8 mouse cellular contexts compared by ENCODE assay signal in the genomic region with DNA sequence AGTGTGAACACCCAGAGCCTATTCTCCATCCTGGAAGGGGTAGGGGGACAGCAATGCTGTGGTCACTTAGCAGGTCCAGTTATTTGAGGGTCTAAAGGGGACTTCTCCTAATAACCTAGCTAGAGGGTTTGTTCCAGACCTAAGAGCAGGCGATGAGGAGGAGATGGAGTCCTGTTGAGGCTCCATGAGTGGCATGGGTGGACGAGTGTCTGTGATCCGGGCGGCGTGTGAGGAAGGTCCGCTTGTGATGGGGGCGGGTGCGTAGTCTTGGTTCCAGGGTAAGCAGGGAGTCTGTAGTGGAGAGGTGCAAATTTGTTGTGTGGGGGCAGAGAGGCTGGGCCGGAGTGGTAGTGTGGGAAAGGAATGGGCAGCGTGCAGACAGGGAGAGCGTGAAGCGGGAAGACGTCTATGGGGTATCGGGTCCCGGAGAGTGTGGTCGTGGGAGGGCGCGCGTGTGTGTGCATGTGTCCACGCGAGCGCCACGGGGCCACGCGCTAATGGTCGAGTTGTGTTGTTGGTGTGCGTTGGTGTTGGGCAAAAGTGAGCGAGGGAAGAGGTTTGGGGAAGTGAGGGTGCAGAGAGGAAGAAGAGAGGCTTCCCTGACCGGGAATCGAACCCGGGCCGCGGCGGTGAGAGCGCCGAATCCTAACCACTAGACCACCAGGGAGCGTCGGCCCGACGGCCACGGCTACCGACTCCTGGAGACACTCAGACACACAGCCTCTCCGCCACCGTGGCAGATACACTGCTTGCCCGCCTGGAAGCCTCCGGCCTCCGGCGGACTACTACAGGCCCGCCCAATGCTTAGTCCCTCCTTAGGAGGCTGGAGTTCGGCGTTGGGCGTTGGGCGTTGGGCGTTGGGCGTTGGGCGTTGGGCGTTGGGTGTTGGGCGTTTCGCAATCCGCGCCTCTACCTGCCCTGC. TPM values are rescaled to one million over a fixed set of nuclear protein-coding genes. Genes with fewer than 3 reads are reported as not detected.
DNase-seq lines count a peak whose midpoint lies in the region; ATAC-seq and TF ChIP-seq lines count a peak whose summit lies in the region.
"Not testable (repeated sequence)": the region's sequence is repeated elsewhere in the genome, so short reads cannot be mapped to it uniquely, and the experiment has no call there.

No protein-coding gene starts in this region.

- 0 out of 2 replicates have a peak overlapping the region, but pooled peaks have one; percentile 0 for H3K27ac ChIP-seq in CH12.LX (ENCODE audit: insufficient read depth, low read depth)
- H3K27ac ChIP-seq in cortical plate, adult 2 months (ENCODE audit: insufficient read depth, low read length); hindbrain, embryonic 10.5 days; neural tube, embryonic 11.5 days (ENCODE audit: low read depth, low read length); stomach, embryonic 15.5 days: not testable (repeated sequence)
- H3K27ac ChIP-seq in liver, postnatal 0 days (ENCODE audit: low read depth): 0 out of 2 replicates have a peak overlapping the region, but pooled peaks have one; percentile 1

- TF ChIP-seq CTCF in CH12.LX (conservative IDR thresholded peaks at IDR 0.05 in 1 of 2, IDR thresholded peaks at IDR 0.05 in 1 of 2; ENCODE audit: low read depth in 2 of 2, low read length in 2 of 2); cortical plate, adult 2 months (IDR thresholded peaks at IDR 0.05; ENCODE audit: extremely low read depth, insufficient read depth, low read length); liver, postnatal 0 days (IDR thresholded peaks at IDR 0.05; ENCODE audit: low read depth): not testable (repeated sequence)

- DNase-seq in CH12.LX (ENCODE audit: extremely low read depth): not testable (repeated sequence)
- DNase-seq in frontal cortex, postnatal 36 days (ENCODE audit: low spot score in 2 of 2): peak; percentile 58 to 73
- DNase-seq in hindbrain, embryonic 10.5 days (ENCODE audit: low spot score): peak; percentile 48
- DNase-seq in layer of hippocampus, adult 8-10 months (ENCODE audit: low spot score in 2 of 2): peak; percentile 36 to 56
- DNase-seq in liver, postnatal 0 days: peak; percentile 46
- peak; percentile 32 for DNase-seq in neural tube, embryonic 11.5 days (ENCODE audit: low spot score)

- TF ChIP-seq RAD21 in CH12.LX (IDR thresholded peaks at IDR 0.05; ENCODE audit: low read depth, low read length): not testable (repeated sequence)

- WGBS in hindbrain, embryonic 10.5 days: 9% methylated on average over 43 of the region's 61 CpGs
- 10% methylated on average over 36 of the region's 61 CpGs for WGBS in liver, postnatal 0 days (ENCODE audit: insufficient replicate concordance)
- 9% methylated on average over 38 of the region's 61 CpGs for WGBS in neural tube, embryonic 11.5 days
- WGBS in stomach, embryonic 15.5 days: 9% methylated on average over 41 of the region's 61 CpGs

- TF ChIP-seq EP300 in CH12.LX (IDR thresholded peaks at IDR 0.05; ENCODE audit: low read length); liver, postnatal 0 days (IDR thresholded peaks at IDR 0.05; ENCODE audit: low read depth): not testable (repeated sequence)

- in situ Hi-C loops in CH12.LX (cut with MboI; ENCODE audit: low pct_ligation_motif_present, low pct_unique_long_range_greater_than_20kb, low sequenced_read_pairs): not testable (repeated sequence)

- dilution Hi-C loops in CH12.LX (cut with MboI; ENCODE audit: extremely low pct_ligation_motif_present, extremely low pct_unique_long_range_greater_than_20kb, low sequenced_read_pairs): not testable (repeated sequence)

- not testable (repeated sequence) for H3K36me3 ChIP-seq in CH12.LX (replicated peaks in 1 of 2; ENCODE audit: control insufficient read depth in 1 of 2, insufficient read depth in 1 of 2, low read length in 1 of 2); hindbrain, embryonic 10.5 days; liver, postnatal 0 days (replicated peaks; ENCODE audit: insufficient read depth, low read length); neural tube, embryonic 11.5 days (ENCODE audit: control insufficient read depth, insufficient read depth, low read length); stomach, embryonic 15.5 days

- not testable (repeated sequence) for H3K9ac ChIP-seq in CH12.LX (ENCODE audit: insufficient read depth, low read depth); neural tube, embryonic 11.5 days (ENCODE audit: low read length); stomach, embryonic 15.5 days
- H3K9ac ChIP-seq in liver, postnatal 0 days (replicated peaks): 0 out of 2 replicates have a peak overlapping the region, but pooled peaks have one; percentile 3

- H3K79me2 ChIP-seq in CH12.LX (replicated peaks; ENCODE audit: control insufficient read depth, extremely low read depth, insufficient read depth, poor library complexity, severe bottlenecking): not testable (repeated sequence)

- peak; percentile 81 for ATAC-seq in liver, postnatal 0 days
- peak; percentile 82 for ATAC-seq in neural tube, embryonic 11.5 days (ENCODE audit: insufficient read depth, low FRiP score, low TSS enrichment)
- ATAC-seq in stomach, embryonic 15.5 days (ENCODE audit: insufficient read depth, low FRiP score, low read depth): peak; percentile 72

- not testable (repeated sequence) for H3K9me3 ChIP-seq in CH12.LX (replicated peaks; ENCODE audit: low read length); hindbrain, embryonic 10.5 days; liver, postnatal 0 days (ENCODE audit: low read length); neural tube, embryonic 11.5 days (ENCODE audit: control insufficient read depth, low read length); stomach, embryonic 15.5 days

- peak overlapping the region; percentile 24 to 44 (median 41) for H3K4me3 ChIP-seq in CH12.LX (replicated peaks in 1 of 3; ENCODE audit: low read depth in 2 of 3, low read length in 2 of 3, poor library complexity in 1 of 3)
- H3K4me3 ChIP-seq in cortical plate, adult 2 months (ENCODE audit: insufficient read depth, low read length): peak overlapping the region; percentile 28; the same call in 1 of the 2 replicates
- H3K4me3 ChIP-seq in hindbrain, embryonic 10.5 days: peak overlapping the region; percentile 44
- H3K4me3 ChIP-seq in liver, postnatal 0 days (ENCODE audit: low read depth, low read length): peak overlapping the region; percentile 42
- H3K4me3 ChIP-seq in neural tube, embryonic 11.5 days (ENCODE audit: low read depth, low read length): peak overlapping the region; percentile 27
- peak overlapping the region; percentile 35 for H3K4me3 ChIP-seq in stomach, embryonic 15.5 days (replicated peaks)

- not testable (repeated sequence) for H3K4me2 ChIP-seq in CH12.LX (ENCODE audit: insufficient read depth, low read depth, poor library complexity, severe bottlenecking)
- peak overlapping the region; percentile 59 for H3K4me2 ChIP-seq in liver, postnatal 0 days (ENCODE audit: low read depth, low read length)
- H3K4me2 ChIP-seq in neural tube, embryonic 11.5 days (ENCODE audit: low read depth): peak overlapping the region; percentile 29
- peak overlapping the region; percentile 50 for H3K4me2 ChIP-seq in stomach, embryonic 15.5 days

- not testable (repeated sequence) for TF ChIP-seq POLR2A in CH12.LX (IDR thresholded peaks at IDR 0.05; ENCODE audit: low read depth, low read length); cortical plate, adult 2 months (IDR thresholded peaks at IDR 0.05; ENCODE audit: extremely low read depth, insufficient read depth, low read length)

- not testable (repeated sequence) for H3K27me3 ChIP-seq in CH12.LX (replicated peaks)
- peaks cover 40% of the 10 kb centered on the region for H3K27me3 ChIP-seq in hindbrain, embryonic 10.5 days (ENCODE audit: insufficient read depth, poor library complexity, severe bottlenecking)
- H3K27me3 ChIP-seq in liver, postnatal 0 days (ENCODE audit: insufficient read depth, low read length): peaks cover 16% of the 10 kb centered on the region
- H3K27me3 ChIP-seq in neural tube, embryonic 11.5 days (ENCODE audit: control insufficient read depth, insufficient read depth, low read length): peaks cover 22% of the 10 kb centered on the region
- H3K27me3 ChIP-seq in stomach, embryonic 15.5 days (replicated peaks): peaks cover 20% of the 10 kb centered on the region

- peaks cover 3 to 12% of the 10 kb centered on the region in 2 experiments for H3K4me1 ChIP-seq in CH12.LX (ENCODE audit: control insufficient read depth in 1 of 2, insufficient read depth in 2 of 2)
- H3K4me1 ChIP-seq in cortical plate, adult 2 months (ENCODE audit: control insufficient read depth, insufficient read depth, low read length); liver, postnatal 0 days (ENCODE audit: insufficient read depth); neural tube, embryonic 11.5 days (ENCODE audit: control insufficient read depth, insufficient read depth, low read length); stomach, embryonic 15.5 days: not testable (repeated sequence)
- peaks cover 12% of the 10 kb centered on the region for H3K4me1 ChIP-seq in hindbrain, embryonic 10.5 days (replicated peaks)

RNA-seq across cellular contexts. Expression of a gene that starts 0.9 kb away (rescaled TPM):
- total RNA-seq in CH12.LX (2012; rRNA removed) (4.3 and 8.5 TPM in 2 replicates), CH12.LX (2014; rRNA removed) (6.1 and 6.3 TPM in 2 replicates)
- 2.6 and 3.7 TPM in 2 replicates for polyA plus RNA-seq in CH12.LX (2012; ENCODE audit: insufficient read length, low read depth)
- 20.6 and 21.1 TPM in 2 replicates for polyA plus RNA-seq in cortical plate, adult 2 months (2012; rRNA removed)
- polyA plus RNA-seq in hindbrain, embryonic 10.5 days (2016; fragmentation: Nextera tagmentation; extraction: Ambion mirVana): 4.7 and 7.6 TPM in 2 replicates
- 10 to 100 TPM; 10.6 to 67.7 (median 34.1) TPM for total RNA-seq in layer of hippocampus, adult 8-10 months (2022)
- polyA plus RNA-seq in liver, postnatal 0 days (2015; fragmentation: Nextera tagmentation; extraction: Ambion mirVana): 40.3 and 41.8 TPM in 2 replicates
- polyA plus RNA-seq in neural tube, embryonic 11.5 days (2014; fragmentation: Nextera tagmentation; extraction: Ambion mirVana): 5.6 and 6.7 TPM in 2 replicates
- polyA plus RNA-seq in stomach, embryonic 15.5 days (2015; fragmentation: Nextera tagmentation; extraction: Ambion mirVana): 18.7 and 18.8 TPM in 2 replicates

RNA-seq across cellular contexts. Expression of a gene that starts 45.1 kb away (rescaled TPM):
- total RNA-seq in CH12.LX (2012; rRNA removed) (48.4 and 56.8 TPM in 2 replicates), CH12.LX (2014; rRNA removed) (41.8 and 50.2 TPM in 2 replicates)
- 46.7 and 52.8 TPM in 2 replicates for polyA plus RNA-seq in CH12.LX (2012; ENCODE audit: insufficient read length, low read depth)
- polyA plus RNA-seq in cortical plate, adult 2 months (2012; rRNA removed): 0.31 and 0.57 TPM in 2 replicates
- 0.30 and 0.64 TPM in 2 replicates for polyA plus RNA-seq in hindbrain, embryonic 10.5 days (2016; fragmentation: Nextera tagmentation; extraction: Ambion mirVana)
- total RNA-seq in layer of hippocampus, adult 8-10 months (2022): 1 to 10 TPM in 2 of 4 experiments, not detected in 2; 1.5 to 1.7 TPM
- 9.4 and 9.7 TPM in 2 replicates for polyA plus RNA-seq in liver, postnatal 0 days (2015; fragmentation: Nextera tagmentation; extraction: Ambion mirVana)
- polyA plus RNA-seq in neural tube, embryonic 11.5 days (2014; fragmentation: Nextera tagmentation; extraction: Ambion mirVana): 0.19 and 0.26 TPM in 2 replicates
- polyA plus RNA-seq in stomach, embryonic 15.5 days (2015; fragmentation: Nextera tagmentation; extraction: Ambion mirVana): 1.3 and 1.7 TPM in 2 replicates

RNA-seq across cellular contexts. Expression of a gene that starts 49.9 kb away (rescaled TPM):
- total RNA-seq in CH12.LX (2012; rRNA removed) (0.76 and 2.0 TPM in 2 replicates), CH12.LX (2014; rRNA removed) (0.43 and 0.79 TPM in 2 replicates)
- polyA plus RNA-seq in CH12.LX (2012; ENCODE audit: insufficient read length, low read depth): 2.5 and 3.4 TPM in 2 replicates
- 2.7 and 4.5 TPM in 2 replicates for polyA plus RNA-seq in cortical plate, adult 2 months (2012; rRNA removed)
- polyA plus RNA-seq in hindbrain, embryonic 10.5 days (2016; fragmentation: Nextera tagmentation; extraction: Ambion mirVana): 5.4 and 13.0 TPM in 2 replicates
- total RNA-seq in layer of hippocampus, adult 8-10 months (2022): 1 to 10 TPM in 2 of 4 experiments, under 1 TPM in 2; 0.43 to 3.1 (median 1.3) TPM
- 0.90 and 1.5 TPM in 2 replicates for polyA plus RNA-seq in liver, postnatal 0 days (2015; fragmentation: Nextera tagmentation; extraction: Ambion mirVana)
- 2.2 and 2.8 TPM in 2 replicates for polyA plus RNA-seq in neural tube, embryonic 11.5 days (2014; fragmentation: Nextera tagmentation; extraction: Ambion mirVana)
- 1.6 and 2.9 TPM in 2 replicates for polyA plus RNA-seq in stomach, embryonic 15.5 days (2015; fragmentation: Nextera tagmentation; extraction: Ambion mirVana)
